Mouse (Mus musculus): ENCODE results near the gene Wwox. TPM values are rescaled to one million over a fixed set of nuclear protein-coding genes. Genes with fewer than 3 reads are reported as not detected.

The Wwox gene
- polyA plus RNA-seq, 1 experiment: 17.3 TPM

DNA sequence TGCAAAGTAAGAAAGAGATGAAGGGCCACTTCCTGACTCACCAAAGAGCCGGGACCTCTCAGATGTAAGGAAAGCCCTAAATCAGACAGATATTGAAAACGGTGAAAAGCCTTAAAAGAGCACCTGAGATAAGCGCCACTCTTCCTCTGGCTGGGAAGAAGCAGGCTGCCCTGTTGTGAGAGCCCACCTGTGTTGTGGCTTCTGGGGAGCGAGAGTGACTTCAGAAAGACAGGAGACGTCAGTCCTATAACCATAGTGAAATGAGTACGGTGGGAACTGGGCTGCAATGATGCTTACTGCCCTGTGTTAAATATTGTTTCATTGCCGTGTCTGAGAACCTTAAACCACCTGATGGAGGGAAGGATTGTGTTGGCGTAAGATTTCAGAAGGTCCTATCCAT lies 431.0 kb downstream of the Wwox start:
- Histone ChIP-seq H3K4me3 (ENCODE audit: insufficient read depth, low read length) (no peak overlapping the region), H3K4me1 (ENCODE audit: control insufficient read depth, insufficient read depth, low read length) (no peaks in the 10 kb centered on the region; the same call in 1 of the 2 replicates), H3K27ac (ENCODE audit: insufficient read depth, low read length) (no peak overlapping the region)
- TF ChIP-seq CTCF (IDR thresholded peaks at IDR 0.05; ENCODE audit: extremely low read depth, insufficient read depth, low read length) (no peak), POLR2A (IDR thresholded peaks at IDR 0.05; ENCODE audit: extremely low read depth, insufficient read depth, low read length) (no peak)

DNA sequence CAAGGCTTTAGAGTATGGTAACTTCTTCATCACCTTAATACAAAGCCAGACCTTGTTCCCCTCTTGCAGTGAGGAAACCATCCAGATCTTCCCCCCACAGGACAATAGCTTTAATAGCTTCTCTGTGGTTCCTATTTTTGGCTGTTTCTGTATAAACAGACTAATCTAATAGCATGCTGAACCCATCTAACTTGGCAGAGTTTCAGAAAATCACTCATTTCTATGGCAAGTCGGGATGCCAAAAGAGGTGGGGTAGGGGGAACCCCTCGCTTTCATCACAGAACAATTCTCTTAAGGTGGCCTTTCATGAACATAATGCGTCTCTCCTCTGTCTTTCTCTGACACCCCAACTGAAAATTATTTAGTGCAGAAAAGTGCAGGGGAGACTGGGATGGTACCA lies 433.0 kb downstream of the Wwox start:
- no peak overlapping the region for H3K4me3 ChIP-seq (ENCODE audit: insufficient read depth, low read length)
- no peak overlapping the region for H3K27ac ChIP-seq (ENCODE audit: insufficient read depth, low read length)
- no peak for TF ChIP-seq CTCF (IDR thresholded peaks at IDR 0.05; ENCODE audit: extremely low read depth, insufficient read depth, low read length)
- TF ChIP-seq POLR2A (IDR thresholded peaks at IDR 0.05; ENCODE audit: extremely low read depth, insufficient read depth, low read length): no peak
- H3K4me1 ChIP-seq (ENCODE audit: control insufficient read depth, insufficient read depth, low read length): no peaks in the 10 kb centered on the region; the same call in 1 of the 2 replicates

DNA sequence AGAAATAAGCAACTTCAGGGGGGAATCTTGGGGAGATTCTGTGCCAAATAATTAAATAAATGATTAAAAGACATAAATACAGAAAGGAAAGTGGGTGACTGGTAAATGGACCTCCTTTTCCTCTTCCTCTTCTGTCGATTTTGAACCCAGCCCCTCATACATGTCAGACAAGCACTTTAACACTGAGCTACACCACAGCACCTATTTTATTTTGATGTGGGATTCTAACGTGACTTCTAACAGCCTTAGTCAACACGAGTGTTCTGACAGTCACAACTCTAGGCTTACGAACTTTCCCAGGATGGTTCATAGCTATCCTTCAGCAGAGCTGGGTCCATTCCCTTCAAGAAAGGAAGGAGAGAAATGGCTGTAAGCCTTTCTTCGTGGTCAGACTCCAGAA lies 435.7 kb downstream of the Wwox start:
- no peak overlapping the region for H3K4me3 ChIP-seq (ENCODE audit: insufficient read depth, low read length)
- no peak for TF ChIP-seq CTCF (IDR thresholded peaks at IDR 0.05; ENCODE audit: extremely low read depth, insufficient read depth, low read length)
- TF ChIP-seq POLR2A (IDR thresholded peaks at IDR 0.05; ENCODE audit: extremely low read depth, insufficient read depth, low read length): no peak
- no peak overlapping the region for H3K27ac ChIP-seq (ENCODE audit: insufficient read depth, low read length)
- no peaks in the 10 kb centered on the region; the same call in 1 of the 2 replicates for H3K4me1 ChIP-seq (ENCODE audit: control insufficient read depth, insufficient read depth, low read length)

- no peak overlapping the region for H3K27ac ChIP-seq (ENCODE audit: insufficient read depth, low read length)
These were observed 436.7 kb downstream of the Wwox start for GRCm38 (mm10) chr8:114876161-114876611.

GRCm38 (mm10) chr8:114876696-114877206 lies 437.3 kb downstream of the Wwox start:
- no peak for TF ChIP-seq CTCF (IDR thresholded peaks at IDR 0.05; ENCODE audit: extremely low read depth, insufficient read depth, low read length)
- TF ChIP-seq POLR2A (IDR thresholded peaks at IDR 0.05; ENCODE audit: extremely low read depth, insufficient read depth, low read length): no peak
- H3K4me1 ChIP-seq (ENCODE audit: control insufficient read depth, insufficient read depth, low read length): no peaks in the 10 kb centered on the region; the same call in 1 of the 2 replicates

More at GRCm38 (mm10) chr8:114876161-114876611, 436.7 kb downstream of the Wwox start:
- TF ChIP-seq POLR2A (IDR thresholded peaks at IDR 0.05; ENCODE audit: extremely low read depth, insufficient read depth, low read length) (no peak), CTCF (IDR thresholded peaks at IDR 0.05; ENCODE audit: extremely low read depth, insufficient read depth, low read length) (no peak)
- no peak overlapping the region for H3K4me3 ChIP-seq (ENCODE audit: insufficient read depth, low read length)
- no peaks in the 10 kb centered on the region; the same call in 1 of the 2 replicates for H3K4me1 ChIP-seq (ENCODE audit: control insufficient read depth, insufficient read depth, low read length)

DNA sequence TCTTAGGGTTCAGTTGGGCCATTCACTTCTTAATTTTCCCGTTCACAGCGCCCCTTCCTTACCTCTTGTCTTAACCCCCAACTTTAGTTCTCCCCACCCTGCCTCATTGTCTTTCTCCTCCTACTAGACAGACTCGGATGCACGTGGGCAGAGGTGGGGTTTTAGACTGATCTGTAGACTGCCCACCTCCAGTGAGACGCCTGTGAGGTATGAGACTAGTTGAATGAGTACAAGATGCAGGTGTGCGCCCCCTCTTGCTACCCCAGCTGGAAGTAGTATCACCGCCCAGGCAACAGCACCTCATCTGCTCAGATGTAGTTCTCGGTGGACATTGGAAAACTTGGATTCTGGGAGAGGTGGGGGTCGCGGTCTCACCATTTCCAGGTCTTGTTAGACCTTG lies 437.8 kb downstream of the Wwox start:
- Histone ChIP-seq H3K27ac (ENCODE audit: insufficient read depth, low read length) (no peak overlapping the region), H3K4me3 (ENCODE audit: insufficient read depth, low read length) (no peak overlapping the region), H3K4me1 (ENCODE audit: control insufficient read depth, insufficient read depth, low read length) (no peaks in the 10 kb centered on the region; the same call in 1 of the 2 replicates)
- TF ChIP-seq POLR2A (IDR thresholded peaks at IDR 0.05; ENCODE audit: extremely low read depth, insufficient read depth, low read length) (no peak), CTCF (IDR thresholded peaks at IDR 0.05; ENCODE audit: extremely low read depth, insufficient read depth, low read length) (no peak)

More at GRCm38 (mm10) chr8:114876696-114877206, 437.3 kb downstream of the Wwox start:
- Histone ChIP-seq H3K27ac (ENCODE audit: insufficient read depth, low read length) (no peak overlapping the region), H3K4me3 (ENCODE audit: insufficient read depth, low read length) (no peak overlapping the region)

GRCm38 (mm10) chr8:114878449-114879276 lies 439.2 kb downstream of the Wwox start:
- Histone ChIP-seq H3K27ac (ENCODE audit: insufficient read depth, low read length) (no peak overlapping the region), H3K4me3 (ENCODE audit: insufficient read depth, low read length) (no peak overlapping the region), H3K4me1 (ENCODE audit: control insufficient read depth, insufficient read depth, low read length) (no peaks in the 10 kb centered on the region)
- TF ChIP-seq CTCF (IDR thresholded peaks at IDR 0.05; ENCODE audit: extremely low read depth, insufficient read depth, low read length) (no peak), POLR2A (IDR thresholded peaks at IDR 0.05; ENCODE audit: extremely low read depth, insufficient read depth, low read length) (no peak)

DNA sequence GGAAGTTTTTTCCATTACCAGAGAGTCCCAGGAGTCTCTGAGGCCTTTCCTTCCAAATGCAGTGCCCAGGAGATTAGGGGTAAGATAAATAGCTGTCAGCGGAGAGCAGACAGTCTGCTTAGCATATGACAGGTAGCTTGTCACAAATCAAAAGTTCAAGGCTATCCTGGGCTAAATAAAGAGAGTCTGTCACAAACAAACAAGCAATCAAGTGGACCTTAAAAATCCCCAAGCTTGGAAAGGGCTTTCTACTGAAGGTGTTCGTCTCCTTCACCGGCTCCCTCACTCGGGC lies 439.8 kb downstream of the Wwox start:
- Histone ChIP-seq H3K4me3 (ENCODE audit: insufficient read depth, low read length) (no peak overlapping the region), H3K4me1 (ENCODE audit: control insufficient read depth, insufficient read depth, low read length) (no peaks in the 10 kb centered on the region), H3K27ac (ENCODE audit: insufficient read depth, low read length) (no peak overlapping the region)
- TF ChIP-seq POLR2A (IDR thresholded peaks at IDR 0.05; ENCODE audit: extremely low read depth, insufficient read depth, low read length) (no peak), CTCF (IDR thresholded peaks at IDR 0.05; ENCODE audit: extremely low read depth, insufficient read depth, low read length) (no peak)

- Histone ChIP-seq H3K27ac (ENCODE audit: insufficient read depth, low read length) (no peak overlapping the region), H3K4me1 (ENCODE audit: control insufficient read depth, insufficient read depth, low read length) (no peaks in the 10 kb centered on the region), H3K4me3 (ENCODE audit: insufficient read depth, low read length) (no peak overlapping the region)
- TF ChIP-seq CTCF (IDR thresholded peaks at IDR 0.05; ENCODE audit: extremely low read depth, insufficient read depth, low read length): no peak
- TF ChIP-seq POLR2A (IDR thresholded peaks at IDR 0.05; ENCODE audit: extremely low read depth, insufficient read depth, low read length): no peak
These were observed 440.2 kb downstream of the Wwox start for GRCm38 (mm10) chr8:114879678-114880077.
